Mouse (Mus musculus): ENCODE measurements around the gene Pus7.
"Not testable (repeated sequence)": the region's sequence is repeated elsewhere in the genome, so short reads cannot be mapped to it uniquely, and the experiment has no call there.

The Pus7 gene

GRCm38 (mm10) chr5:23749882-23750281 lies 33.6 kb downstream of the Pus7 start:
- peak; percentile 6 for DNase-seq

- DNase-seq, result no peak
Measured at GRCm38 (mm10) chr5:23743261-23743660, 40.2 kb downstream of the Pus7 start.

DNA sequence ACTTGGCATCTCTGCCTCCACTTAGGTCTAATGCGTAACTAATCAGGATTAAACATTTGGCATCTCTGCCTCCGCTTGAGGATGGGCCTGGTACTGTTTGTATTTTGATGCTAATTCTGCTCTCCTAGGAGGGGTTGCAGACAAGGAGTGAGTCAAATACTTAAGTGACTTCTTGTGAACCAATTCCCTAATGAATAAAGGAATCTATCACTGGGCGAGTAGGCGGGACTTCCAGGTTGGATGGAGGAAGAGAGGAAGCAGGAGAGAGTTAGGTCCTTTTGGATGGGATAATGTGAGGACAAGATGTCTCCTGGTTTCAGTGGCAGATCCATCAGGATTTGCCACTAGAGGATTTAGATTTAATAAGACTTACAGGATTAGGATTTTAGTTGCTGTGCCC lies 46.4 kb downstream of the Pus7 start:
- DNase-seq, result no peak

GRCm38 (mm10) chr5:23736366-23736765 lies 47.1 kb downstream of the Pus7 start:
- DNase-seq, result no peak

DNA sequence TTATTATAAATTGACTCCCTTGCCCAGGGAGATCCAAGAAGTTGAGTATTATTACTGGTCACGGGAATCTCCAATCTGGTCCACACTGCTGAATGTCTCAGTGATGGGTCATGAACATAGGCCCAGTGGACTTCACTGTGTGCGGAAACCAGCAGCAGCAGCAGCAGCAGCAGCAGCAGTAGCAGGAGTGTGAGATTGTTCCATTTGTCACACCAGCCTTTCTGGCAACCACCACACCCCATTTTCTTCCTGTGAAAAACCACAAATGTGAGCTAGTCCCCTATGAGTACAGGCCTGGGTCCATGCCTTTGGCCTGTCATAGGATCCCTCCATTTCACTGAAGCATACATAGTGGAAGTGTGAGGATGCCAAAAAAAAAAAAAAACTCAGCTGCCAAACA lies 61.6 kb downstream of the Pus7 start:
- no peak for DNase-seq

- no peak for DNase-seq
Measured at GRCm38 (mm10) chr5:23718881-23719328, 64.6 kb downstream of the Pus7 start.

- no peak for DNase-seq
Measured at GRCm38 (mm10) chr5:23718182-23718534, 65.4 kb downstream of the Pus7 start.

DNA sequence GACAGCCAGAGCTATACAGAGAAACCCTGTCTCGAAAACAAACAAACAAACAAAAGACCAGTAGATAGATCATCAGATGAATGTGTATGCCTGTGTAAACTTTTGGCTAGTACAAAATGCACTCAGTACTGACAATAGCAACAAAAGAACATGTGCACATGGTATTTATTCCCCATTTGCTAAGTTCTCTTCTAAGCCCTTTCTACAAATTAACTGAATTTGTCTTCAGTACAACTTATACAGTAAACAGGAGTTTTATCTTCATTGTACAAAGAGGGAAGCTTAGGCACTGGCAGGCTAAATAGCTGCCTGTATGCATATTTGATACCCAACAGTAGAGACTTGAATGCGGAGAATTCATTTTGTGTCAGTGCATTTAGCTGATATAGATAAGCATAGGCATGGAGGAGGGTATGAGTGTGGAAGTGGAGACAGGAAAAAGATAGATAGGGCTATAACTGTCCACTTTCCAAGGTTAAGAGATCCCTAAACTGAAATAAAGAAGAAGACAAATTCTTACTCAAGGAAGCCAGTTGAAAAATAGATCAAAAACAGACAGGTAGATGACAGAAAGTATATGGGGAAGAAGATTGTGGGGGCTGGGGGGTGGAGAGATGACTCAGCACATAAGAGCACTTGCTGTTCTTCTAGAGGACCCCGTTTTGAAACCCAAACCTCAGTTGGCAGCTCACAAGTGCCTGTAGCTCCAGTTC lies 65.9 kb downstream of the Pus7 start:
- no peak for DNase-seq

DNA sequence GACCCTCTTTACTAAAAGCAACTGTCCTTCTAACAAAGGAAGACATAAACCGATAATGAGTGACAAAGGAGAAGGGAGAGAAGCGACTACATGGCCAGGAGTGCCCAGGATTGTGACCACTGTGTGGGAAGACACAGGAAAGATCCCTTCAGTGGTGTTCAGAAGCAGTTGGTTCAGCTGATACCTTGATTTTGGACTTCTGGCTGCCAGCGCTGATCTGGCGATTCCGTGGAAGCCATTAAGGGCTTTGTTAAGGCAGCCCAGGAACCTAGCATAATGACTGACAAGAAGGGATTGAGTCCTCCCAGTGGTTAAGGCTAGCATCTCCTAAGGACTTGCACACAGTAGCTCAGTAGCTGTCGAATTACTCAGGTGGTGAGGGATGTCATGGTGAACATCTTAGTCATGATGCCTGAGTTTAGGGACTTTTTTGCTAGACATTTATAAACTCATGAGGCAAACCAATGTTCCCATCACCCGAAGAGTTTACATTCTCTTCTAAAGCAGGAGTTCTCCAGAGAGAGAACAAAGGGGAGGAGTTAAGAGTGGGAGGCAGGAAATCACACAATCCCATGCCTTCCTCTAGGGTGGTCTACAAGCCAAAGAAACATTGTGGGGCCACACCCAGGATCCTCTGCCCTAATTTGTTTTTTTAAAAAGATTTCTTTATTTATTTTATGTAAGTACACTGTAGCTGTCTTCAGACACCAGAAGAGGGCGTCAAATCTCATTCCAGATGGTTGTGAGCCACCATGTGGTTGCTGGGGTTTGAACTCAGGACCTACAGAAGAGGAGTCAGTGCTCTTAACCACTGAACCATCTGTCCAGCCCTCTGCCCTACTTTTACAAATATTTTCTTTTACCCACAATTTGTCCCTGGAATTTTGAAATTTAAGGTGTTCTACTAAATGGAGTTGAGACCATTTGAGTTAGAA lies 69.8 kb downstream of the Pus7 start:
- no peak for DNase-seq

GRCm38 (mm10) chr5:23712130-23713001 lies 71.1 kb downstream of the Pus7 start:
- DNase-seq, result peak; percentile 86

DNA sequence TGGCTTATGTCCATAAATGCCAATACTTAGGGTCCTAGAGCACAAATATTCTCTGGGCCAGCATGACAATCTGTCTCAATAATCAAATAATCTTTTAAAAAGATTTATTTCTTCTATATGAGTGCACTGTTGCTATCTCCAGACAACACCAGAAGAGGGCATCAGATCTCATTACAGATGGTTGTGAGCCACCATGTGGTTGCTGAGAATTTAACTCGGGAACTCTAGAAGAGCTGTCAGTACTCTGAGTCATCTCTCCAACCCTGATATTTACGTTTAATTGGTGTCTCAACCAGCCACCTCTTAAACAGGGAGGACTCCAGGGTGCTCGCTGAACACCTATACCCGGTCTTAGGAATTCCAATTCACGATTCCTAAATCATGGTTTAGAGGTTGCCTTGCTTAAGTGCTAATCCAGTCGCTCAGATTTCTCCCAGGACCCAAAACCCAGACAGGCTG lies 71.8 kb downstream of the Pus7 start:
- peak; percentile 6 for DNase-seq

GRCm38 (mm10) chr5:23711244-23711643 lies 72.3 kb downstream of the Pus7 start:
- DNase-seq, result no peak

DNA sequence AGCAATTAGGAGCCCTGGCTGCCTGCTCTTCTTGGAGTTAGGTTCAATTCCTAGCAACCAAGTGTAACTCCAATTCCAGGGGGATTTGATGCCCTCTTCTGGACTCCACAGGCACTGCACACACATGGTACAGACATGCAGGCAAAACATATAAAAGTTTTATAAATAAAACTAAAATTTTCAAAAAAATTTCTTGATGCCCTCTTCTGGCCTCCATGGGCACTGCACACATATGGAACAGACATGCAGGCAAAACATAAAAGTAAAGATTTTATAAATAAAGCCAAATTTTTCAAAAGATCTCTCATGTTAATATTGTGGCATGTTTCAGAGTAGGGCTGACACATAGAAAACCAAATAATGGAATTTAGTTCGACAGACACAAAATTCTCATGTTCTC lies 73.8 kb downstream of the Pus7 start:
- no peak for DNase-seq

- not testable (repeated sequence) for DNase-seq
Measured at GRCm38 (mm10) chr5:23706601-23707597, 76.6 kb downstream of the Pus7 start.

DNA sequence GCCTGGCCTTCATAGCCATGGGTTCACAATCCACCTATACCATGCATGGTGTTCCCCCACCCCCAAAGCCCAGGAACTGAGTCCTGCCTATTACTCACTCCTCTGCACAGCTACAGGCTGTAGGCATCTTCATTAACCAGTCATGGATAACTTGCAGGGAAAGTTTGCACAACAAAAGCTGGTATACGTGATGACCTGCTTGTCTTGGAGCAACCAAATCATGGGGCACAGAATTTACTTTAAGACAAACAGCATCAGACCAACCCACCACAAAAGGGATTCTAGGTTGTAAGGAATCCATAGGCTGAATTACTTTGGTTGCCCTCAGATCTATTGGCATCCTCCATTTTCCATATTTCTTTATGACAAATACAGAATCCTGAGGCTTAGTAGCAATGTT lies 86.1 kb downstream of the Pus7 start:
- DNase-seq, result no peak

Measured in embryo, embryonic 11 days (tissue).